Mouse (Mus musculus) adipocyte (in vitro differentiated cells): ENCODE data around the gene Amdhd2.

ENCODE experiments used
- DNase-seq: peaks from one replicate; pipeline ENCODE4 v3.0.0-alpha.2; 2016; ENCODE audit warnings: low spot score

Amdhd2 gene

GRCm38 (mm10) chr17:24163176-24163962, at the start of gene Amdhd2:
TSS of gene Amdhd2 (minus strand) at chr17:24163766.
- DNase-seq = peak; percentile 97

DNA sequence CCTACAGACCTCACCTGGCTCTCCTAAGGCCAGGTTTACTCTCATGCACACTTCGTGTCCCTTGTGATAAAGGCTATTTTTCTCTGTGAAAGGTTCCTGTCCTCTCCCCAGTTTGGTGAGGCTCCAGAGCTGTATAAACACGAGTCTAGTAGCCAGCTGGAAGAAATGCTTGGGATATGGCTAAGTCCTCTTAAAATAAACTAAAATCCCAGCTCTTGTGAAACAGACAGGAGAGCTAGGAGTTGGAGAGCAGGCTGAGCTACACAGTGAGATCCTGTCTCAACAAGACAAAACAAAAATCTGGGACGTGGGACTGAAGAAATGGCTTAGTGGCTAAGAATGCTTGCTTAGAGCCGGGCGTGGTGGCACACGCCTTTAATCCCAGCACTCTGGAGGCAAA, 49.6 kb upstream of the Amdhd2 start:
- DNase-seq = peak; percentile 91

- peak; percentile 54 for DNase-seq
Observed at GRCm38 (mm10) chr17:24212441-24213018, 49.0 kb upstream of the Amdhd2 start.

DNA sequence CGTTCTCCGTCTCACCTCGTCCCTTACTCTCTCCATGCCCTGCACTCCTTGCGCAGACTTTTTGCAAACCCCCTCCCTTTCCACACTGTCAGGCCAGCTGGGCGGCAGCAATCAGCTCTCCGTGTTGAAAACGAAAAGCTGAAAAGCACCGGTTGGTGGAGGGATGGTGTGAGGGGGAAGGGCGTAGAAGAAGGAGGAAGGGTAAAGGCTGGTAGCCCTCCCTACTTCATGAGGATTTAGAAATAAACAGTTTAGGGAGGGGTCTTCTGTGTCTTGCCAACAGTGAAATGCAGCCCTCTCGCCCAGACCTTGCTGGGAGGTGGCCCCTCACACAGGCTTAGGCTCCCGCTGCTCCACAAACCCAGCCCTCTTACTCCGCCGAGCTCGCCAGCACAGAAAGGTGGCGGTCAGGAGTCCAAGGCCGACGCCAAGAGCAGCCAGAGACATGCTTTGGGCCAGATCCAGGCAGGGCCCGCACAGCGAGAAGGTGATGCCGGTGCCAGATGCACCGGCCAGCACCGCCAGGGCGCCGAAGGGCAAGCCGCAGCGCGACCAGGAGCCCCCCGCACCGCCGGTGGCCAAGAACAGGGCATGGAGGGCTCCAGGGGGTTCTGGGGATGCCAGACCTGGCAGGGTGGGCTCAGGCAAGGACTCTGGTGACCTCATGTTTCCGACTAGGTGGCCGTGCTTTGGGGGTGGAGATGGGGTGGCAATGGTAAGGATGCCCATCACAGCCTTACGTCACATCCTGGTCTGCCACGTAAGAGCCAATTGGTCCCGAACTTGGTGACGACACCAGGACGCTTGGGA, 48.3 kb upstream of the Amdhd2 start:
- DNase-seq = no peak

DNA sequence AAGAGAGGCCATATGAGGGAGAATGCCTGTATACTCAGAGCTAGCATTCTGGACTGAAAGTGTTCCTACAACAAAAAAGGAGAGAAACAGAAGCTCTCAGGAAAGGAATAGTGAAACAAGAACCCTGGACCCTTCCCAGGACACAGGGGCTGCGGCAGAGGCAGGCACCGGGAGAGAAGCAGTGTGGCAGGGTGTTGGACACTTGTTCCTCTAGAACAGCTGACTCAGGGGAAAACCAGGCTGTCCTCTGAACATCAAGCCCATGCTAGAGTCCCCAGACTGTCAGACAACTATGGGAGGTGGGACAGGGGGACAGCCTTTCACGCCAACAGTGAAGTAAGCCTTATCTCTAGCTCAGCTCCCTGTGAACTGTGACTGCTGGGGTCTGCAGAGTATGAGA, 47.0 kb upstream of the Amdhd2 start:
- DNase-seq = no peak

- DNase-seq = no peak
Observed at GRCm38 (mm10) chr17:24209916-24210240, 46.3 kb upstream of the Amdhd2 start.

DNA sequence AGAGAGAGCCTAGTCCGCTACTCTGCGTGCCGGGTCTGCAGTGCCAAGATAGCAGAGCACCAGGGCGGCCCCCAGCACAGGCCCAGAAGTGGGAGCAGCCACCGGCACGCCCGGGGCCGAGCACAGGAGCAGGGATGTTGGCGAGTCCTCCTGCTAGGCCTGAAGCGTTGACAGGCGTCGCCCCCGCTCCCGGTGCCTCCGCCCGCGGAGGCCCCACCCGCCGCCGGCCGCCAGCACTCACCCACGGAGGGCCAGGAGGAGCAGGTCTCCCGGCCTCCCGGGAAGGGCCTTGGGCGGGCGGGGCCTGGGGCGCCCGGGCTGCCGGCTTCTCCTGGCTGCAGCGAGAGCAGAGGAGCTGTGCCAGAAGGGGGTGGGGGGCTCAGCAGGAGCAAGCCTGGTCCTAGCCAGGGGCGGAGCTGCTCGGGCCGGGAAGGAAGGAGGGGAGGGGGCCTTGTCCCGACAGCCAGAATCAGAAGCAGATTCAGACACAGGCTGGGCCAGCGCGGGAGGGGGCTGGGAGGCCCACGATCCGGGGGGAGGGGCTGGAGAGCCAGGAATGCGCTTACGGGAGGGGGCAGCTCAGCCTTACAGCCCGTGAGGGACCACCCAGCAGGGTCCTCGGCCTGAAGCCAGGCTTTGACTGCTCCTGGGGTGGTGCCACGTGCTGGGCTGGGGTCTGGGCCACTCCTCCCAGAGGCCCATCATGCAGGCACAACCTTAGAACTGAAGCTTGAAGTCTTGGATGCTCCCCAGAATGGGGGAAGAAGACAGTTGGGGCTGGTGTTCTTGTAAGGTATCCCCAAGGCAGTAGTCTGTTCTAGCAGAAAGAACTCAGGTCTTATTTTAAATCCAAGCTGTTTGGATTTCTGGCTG, 45.7 kb upstream of the Amdhd2 start, which contains the start of gene Ntn3:
TSS of gene Ntn3 (minus strand) at position 489 of the 873 bp plus-strand sequence.
- no peak for DNase-seq

- DNase-seq = no peak
Observed at GRCm38 (mm10) chr17:24208641-24209042, 45.1 kb upstream of the Amdhd2 start.

DNA sequence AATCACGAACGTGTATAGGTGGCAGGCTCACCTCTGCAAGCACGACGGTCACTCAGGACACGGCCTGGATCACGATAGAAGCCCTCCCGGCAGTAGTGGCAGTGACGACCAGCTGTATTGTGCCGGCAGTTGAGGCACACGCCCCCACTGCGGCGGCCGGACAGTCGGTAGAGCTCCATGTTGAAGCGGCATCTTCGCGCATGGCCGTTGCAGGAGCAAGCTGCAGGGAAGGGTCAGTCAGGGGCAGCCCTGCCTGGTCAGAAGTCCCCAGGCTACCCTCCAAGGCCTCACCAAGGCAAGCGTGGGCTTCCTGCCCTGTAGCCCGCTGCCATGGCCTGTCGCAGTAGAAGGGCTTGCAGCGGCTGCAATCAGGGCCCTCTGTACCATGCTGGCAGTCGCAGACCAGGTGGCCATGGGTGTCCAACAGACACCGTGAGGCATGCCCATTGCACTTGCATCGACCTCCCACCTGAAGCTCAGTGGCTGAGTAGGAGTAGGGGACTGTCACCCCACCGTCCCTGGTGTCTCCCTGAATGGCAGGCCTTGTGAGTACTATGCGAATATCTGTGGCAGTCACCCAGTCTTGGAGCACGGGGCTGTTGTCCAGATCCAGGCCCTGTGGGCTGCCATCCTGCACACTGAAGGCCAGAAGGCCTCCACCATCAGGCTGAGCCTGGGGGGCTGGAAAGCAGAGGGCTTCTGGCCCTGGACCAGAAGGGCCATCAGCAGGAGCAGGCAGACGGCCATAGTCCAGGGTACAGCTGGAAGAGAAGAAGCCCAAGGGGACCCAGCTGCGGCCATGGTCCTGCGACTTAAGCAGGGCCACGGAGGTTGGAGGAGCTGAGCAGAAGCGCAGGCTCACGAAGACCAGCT, 44.4 kb upstream of the Amdhd2 start:
- DNase-seq = no peak

DNA sequence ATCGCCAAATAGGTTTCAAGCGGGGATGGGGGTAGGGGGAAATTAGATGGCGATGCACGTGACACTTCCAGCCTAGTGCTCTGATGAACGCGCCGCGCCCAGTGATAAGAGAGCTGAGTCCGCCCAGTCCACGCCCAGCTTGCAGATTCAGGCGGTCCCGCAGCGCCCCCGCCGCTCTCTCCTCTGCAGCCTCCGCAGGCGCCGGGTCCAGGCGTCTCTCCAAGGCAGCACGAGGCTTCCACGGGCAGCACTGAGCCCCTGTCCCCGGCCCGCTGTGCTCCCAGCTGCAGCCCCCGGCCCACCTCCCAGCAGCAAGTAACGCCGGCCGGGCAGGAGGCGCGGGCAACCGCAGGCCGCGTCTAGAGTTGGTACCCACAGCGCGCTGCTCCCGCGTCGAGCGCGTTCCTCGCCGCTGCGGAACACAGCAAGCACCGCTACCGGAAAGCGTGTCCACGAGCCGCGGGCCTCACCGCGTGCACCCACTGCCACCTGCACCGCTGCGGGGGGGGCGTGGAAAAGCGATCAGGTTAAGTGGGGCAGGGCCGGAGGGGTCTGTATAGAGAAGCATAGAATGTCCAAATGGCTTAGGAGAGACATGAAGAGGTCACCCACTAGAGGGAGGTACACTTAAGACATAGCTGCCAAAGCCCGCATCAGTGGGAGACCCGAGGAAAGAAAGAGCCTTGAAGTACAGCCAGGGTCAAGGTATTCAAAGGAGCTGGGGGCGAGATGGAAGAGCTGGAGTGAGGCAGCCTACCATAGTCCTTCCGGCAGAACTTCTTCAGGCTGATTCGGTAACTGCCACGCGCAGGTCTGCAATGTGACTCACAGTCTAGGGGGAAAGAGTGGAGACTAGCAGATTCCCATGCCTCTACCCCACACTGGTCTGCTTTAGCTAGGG, 43.1 kb upstream of the Amdhd2 start:
- no peak for DNase-seq

- DNase-seq = no peak
Observed at GRCm38 (mm10) chr17:24205908-24206361, 42.4 kb upstream of the Amdhd2 start.

DNA sequence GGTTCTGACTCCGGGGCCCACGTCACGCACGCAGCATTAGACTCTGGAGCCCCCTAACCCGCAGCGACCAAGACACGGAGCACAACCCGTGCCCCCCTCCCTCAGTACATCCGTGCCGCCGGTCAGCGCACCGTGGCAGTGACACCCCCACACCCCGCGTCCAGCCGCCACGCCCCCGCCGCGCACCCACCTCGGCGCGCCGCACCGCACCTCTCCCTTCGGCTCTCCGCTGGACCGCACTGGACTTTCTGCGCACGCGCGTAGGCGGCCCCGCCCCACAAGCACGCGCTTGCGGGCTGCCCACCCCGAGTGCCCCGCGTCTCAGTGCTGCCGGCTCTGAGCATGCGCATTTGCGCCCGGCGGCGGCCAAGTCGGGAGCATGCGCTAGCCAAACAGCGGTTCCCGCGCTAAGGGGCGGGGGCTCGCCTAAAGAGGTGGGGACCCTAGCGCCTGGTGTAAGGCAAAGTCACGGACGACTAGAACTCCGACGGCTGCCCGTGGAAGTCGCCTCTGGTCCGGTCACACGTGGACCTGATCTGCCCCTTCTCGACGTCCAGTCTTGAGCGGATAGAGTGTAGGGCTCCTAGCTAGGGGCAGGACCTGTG, 41.8 kb upstream of the Amdhd2 start, which contains the start of gene Tbc1d24:
TSS of gene Tbc1d24 (minus strand) at position 279 of the 605 bp plus-strand sequence.
- DNase-seq = peak; percentile 83

- DNase-seq = peak; percentile 37
Observed at GRCm38 (mm10) chr17:24204846-24205245, 41.3 kb upstream of the Amdhd2 start.

- peak; percentile 59 for DNase-seq
Observed at GRCm38 (mm10) chr17:24203611-24204534, 40.3 kb upstream of the Amdhd2 start.

DNA sequence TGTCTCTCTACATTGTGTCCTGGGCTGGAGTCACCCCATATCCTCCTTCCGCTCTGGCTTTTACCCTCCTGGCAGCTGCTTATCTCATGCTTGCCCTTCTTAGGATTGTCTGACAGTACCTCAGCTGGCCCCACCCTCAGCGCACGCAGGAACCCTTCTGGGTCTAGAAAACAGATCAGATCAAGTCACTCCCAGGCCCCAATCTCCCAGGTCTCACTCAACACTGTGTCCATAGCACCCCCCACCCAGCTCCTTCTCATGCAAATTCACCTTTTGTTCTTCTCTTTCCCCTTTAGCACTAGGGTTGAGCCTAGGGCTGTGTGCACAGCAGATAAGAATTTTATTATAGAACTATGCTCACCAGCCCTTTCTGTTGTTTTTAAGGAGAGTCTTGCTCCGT, 39.5 kb upstream of the Amdhd2 start:
- no peak for DNase-seq

- DNase-seq = no peak
Observed at GRCm38 (mm10) chr17:24201092-24201491, 37.5 kb upstream of the Amdhd2 start.

DNA sequence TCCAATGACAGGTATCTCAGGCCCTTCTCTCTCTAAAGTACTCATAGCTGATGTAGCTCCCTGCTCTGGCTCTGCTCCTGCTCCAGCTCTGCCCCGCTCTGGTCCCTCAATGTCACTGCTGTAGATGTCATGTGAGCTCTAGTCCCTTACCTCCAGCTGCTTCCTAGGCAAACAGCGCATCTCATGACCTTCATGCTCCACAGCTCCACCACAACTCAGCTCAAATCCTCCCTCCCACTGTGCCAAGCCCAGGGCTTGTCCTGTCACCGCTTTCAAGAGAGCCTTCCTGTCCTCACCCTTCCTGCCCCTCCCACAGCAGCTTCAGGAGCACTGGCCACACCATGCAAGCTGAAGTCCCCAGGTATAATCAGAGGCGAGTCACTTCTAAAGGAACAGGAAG, 36.2 kb upstream of the Amdhd2 start:
- no peak for DNase-seq

DNA sequence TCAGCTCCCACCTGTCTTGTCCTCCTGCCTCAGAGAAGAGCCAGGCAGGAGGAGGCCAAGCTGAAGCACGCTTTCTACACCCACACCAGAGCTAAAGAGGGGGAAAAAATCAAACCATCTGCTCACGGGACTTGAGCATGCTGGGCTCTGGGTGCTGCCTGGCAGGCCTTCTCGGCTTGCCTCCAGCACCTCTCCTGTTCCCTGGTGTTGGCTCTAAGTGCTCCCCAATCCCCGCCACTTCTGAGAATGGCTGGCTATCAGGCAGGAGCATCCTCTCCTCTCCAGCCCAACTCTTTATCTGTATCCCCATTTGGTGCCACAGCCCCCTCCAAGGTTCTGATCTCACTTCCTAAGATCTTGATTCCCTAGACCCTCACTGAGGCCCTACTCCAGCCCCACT, 35.7 kb upstream of the Amdhd2 start:
- no peak for DNase-seq
